Mouse (Mus musculus) embryonic fibroblast, embryonic 13.5 days (primary cell): Measurements from ENCODE around the gene Bcl2a1d. TPM values are rescaled to one million over a fixed set of nuclear protein-coding genes. Genes with fewer than 3 reads are reported as not detected.
"Not testable (repeated sequence)": the region's sequence is repeated elsewhere in the genome, so short reads cannot be mapped to it uniquely, and the experiment has no call there.

Experiments
- H3K27ac ChIP-seq: 2 replicates; pipeline ENCODE4 v1.5.1; 2012; ENCODE audit warnings: low read length, control low read depth, inconsistent platforms; ENCODE audit not compliant: insufficient read depth
- H3K4me1 ChIP-seq: 2 replicates; pipeline ENCODE4 v1.6.1; 2011; ENCODE audit warnings: low read length; ENCODE audit not compliant: control insufficient read depth, insufficient read depth
- H3K4me3 ChIP-seq: 2 replicates; pipeline ENCODE4 v1.5.1; 2011; ENCODE audit warnings: mild to moderate bottlenecking, control low read depth, low read length; ENCODE audit not compliant: insufficient read depth
- POLR2A ChIP-seq: IDR thresholded peaks from 2 replicates; pipeline ENCODE4 v1.6.1; 2011; ENCODE audit warnings: low read depth, mild to moderate bottlenecking, control low read depth, low read length, moderate library complexity
- polyA plus RNA-seq: library from polyadenylated mRNA; stranded (reverse); fragments of >200 nt; gene quantifications from 2 replicates; pipeline ENCODE4 v1.2.4, GENCODE M21; 2011; ENCODE audit warnings: low read depth; ENCODE audit not compliant: missing spikeins, insufficient read length

The Bcl2a1d gene
- not detected in 2 replicates for polyA plus RNA-seq

DNA sequence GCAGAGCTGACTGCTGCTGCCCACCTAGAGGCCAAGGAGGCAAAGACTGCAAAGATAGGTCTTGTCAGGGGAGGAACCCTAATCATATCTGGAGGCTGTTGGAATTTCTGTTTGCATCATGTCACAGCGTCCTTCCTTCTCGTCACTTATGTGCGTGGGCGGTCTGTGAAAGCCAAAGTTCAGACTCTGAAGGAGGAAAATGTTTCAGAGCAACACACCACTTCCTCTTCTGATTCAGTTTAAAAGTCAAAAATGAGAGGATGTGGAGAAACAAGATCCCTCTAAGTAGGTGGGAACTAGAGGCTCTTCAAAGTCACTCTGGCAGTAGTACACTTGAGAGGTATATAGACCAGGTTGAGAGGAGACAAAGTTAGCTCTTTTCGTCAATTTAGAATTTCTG lies at the start of gene Bcl2a1d:
Gene Bcl2a1d (minus strand): TSS at position 187 of the 400 bp plus-strand sequence.
- H3K4me1 ChIP-seq, H3K4me3 ChIP-seq, H3K27ac ChIP-seq: not testable (repeated sequence)

DNA sequence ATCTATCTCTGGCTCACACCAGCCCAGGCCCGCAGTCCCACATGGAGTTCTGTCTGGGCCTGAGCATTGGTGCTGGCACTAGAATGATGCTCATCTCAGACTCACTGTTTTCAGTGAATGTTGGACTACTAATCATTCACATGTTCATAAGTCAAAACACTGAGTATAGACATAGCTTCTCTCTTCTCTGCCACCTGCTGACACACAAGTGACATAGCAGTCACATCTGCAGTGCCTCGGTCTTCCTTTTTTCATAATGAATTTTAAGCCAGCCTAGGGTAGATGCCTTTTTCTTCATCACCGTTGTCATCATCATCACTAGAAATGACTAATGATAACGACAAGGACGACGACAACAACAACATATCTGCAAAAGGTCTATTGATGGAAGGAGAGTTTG lies 38.5 kb upstream of the Bcl2a1d start:
- H3K27ac ChIP-seq, H3K4me3 ChIP-seq, H3K4me1 ChIP-seq: not testable (repeated sequence)

DNA sequence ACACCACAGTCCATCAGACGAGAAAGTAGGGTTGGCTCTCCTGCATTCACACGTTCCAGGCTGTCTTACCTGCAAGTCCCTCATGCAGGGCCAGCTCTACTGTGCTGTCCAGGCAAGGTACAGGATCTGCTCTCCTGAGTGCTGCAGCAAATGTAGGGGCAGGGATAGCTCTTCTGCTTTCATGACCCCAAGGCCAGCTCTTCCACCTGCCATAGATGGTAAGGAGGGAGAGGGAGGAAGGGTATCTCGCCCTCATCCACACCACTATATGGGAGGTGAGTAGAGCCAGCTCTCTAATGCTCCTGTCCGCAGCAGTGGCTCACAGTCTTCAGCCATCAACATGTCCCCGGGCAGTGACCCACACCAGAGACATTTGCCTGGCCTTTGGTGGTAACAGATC lies 37.8 kb upstream of the Bcl2a1d start:
- not testable (repeated sequence) for H3K4me1 ChIP-seq, H3K4me3 ChIP-seq, H3K27ac ChIP-seq

DNA sequence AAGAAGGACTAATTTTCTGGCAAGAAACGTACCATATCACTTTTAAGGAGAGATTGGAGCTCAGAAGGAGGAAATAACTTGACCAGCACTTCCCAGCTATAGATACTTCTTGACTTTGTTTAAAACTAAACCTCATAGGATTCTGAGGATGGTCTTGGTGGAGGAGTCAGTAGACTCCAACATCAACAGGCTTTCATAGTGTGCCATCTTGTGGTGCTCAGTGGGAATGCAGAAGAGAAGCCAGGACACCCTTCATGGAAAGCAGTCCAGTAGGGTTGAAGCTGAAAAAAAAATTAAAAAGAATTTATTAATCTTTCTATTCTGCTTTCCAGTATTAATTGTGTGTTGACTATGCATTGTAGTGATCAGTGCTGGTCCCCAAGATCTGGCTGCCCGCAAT lies 15.0 kb upstream of the Bcl2a1d start:
- not testable (repeated sequence) for H3K27ac ChIP-seq, H3K4me3 ChIP-seq, H3K4me1 ChIP-seq

DNA sequence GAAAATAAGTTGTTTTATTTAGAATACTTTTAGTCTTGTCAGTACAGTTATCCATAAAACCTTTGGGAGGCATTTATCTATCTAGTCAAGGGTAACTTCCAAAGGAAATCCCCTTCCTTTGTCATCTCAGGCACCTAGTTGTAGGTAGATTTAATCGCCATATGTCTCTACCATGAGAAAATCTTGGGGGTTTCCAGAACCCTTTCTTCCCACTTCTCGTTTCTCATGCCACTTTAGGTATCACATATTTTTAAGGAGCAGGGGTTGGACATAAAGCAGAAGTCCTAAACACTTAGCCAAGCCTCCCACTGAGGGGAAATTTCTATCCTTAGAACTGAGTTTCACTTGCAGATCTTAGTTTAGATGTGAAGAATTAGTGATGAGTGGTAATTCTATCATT lies 14.3 kb upstream of the Bcl2a1d start:
- not testable (repeated sequence) for H3K27ac ChIP-seq, H3K4me1 ChIP-seq, H3K4me3 ChIP-seq

DNA sequence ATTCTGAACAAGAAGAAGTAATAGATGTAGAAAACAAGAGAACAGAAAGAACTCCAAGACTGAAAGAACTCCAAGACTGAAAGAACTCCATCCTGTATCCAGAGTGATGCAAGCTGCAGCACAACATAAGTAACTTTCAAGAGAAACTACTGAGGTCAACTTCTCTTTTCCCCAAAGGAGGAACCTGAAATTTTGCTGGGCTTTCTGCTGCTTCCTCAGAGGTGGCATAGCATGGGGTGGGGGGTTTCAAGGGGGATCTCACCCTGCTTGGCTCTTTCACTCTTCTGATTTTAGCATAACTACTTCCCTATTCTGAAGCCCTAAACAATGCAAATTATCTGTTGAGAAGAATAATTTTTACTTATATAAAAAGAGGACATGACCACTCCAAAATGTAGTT lies 3.6 kb upstream of the Bcl2a1d start:
- not testable (repeated sequence) for H3K4me1 ChIP-seq, H3K4me3 ChIP-seq, H3K27ac ChIP-seq

DNA sequence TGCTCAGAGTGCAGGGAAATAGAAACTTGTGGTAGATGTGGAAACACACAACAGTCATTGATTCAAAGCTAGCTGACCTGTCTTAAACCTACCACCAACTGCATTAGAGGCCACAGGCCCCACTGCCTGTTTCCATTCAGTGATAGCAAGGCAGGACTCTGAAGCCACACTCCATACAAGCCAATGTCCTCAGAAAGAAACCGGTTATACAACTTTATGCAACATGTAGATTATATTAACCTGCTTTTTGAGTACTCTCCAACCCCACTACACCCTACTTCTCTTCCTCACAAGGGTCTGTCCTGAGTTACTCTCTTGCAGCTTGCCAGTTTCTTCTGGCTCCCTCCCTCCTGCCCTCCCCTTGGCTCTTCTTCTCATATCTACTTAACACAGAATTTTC lies 1.5 kb upstream of the Bcl2a1d start:
- not testable (repeated sequence) for H3K4me3 ChIP-seq, H3K27ac ChIP-seq, H3K4me1 ChIP-seq

DNA sequence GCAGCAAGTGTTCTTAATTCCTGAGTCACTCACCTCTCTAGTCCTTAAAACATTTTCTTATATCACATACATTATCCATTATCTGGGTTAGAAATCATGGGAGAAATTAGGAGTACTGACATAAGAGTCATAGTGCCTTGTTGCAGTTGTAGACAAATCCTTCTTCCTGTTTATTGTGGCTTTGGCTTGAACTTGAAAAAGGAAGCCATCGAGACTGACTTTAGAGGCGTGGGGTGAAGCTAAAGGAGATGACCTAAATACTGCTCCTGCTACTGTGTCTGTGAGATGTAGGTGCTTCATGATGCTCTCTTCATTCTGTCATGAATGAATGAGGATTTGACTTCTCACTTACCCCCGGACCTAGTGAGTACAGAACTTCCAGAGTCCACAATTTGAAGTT lies 620 bp upstream of the Bcl2a1d start:
- H3K27ac ChIP-seq, H3K4me3 ChIP-seq, H3K4me1 ChIP-seq: not testable (repeated sequence)

DNA sequence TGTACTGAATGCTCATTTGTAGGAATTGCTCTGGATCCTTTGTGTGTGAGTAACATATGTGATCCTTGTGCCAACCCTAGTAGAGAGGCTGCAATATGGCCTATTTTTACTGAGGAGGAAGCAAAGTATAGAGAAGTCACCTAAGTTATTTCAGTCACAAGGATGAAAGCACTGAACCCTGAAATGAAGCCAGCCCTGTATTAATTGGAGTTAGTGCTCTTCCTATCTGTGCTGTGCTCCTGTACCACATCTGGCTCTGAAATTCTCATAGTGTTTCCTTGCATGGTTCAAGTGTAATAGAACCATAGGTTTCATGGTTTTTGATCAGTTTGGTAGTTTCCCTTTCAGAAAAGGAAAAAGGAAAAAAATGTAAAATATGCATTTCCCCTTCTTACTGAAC lies 3.4 kb downstream of the Bcl2a1d start:
- not testable (repeated sequence) for H3K4me1 ChIP-seq, H3K27ac ChIP-seq, H3K4me3 ChIP-seq

DNA sequence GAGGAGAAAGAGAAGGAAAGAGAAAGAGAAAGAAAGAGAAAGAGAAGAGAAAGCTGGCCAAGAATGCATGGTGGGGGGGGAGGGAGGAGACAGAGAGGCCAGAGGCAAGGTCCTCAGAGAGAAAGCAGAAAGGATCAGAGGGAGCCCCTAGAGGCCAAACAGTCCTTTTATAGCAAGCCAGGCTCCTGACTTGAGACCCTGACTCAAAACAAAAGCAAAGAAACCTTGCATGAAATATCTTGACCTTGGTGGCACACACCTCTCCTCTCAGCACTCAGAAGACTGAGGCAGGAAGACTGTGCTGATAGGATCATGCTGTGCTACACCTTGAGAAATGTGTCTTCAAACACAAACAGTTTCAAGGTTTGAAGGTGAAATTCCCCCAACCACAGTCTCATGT lies 10.1 kb downstream of the Bcl2a1d start:
- H3K4me1 ChIP-seq, H3K4me3 ChIP-seq, H3K27ac ChIP-seq: not testable (repeated sequence)

DNA sequence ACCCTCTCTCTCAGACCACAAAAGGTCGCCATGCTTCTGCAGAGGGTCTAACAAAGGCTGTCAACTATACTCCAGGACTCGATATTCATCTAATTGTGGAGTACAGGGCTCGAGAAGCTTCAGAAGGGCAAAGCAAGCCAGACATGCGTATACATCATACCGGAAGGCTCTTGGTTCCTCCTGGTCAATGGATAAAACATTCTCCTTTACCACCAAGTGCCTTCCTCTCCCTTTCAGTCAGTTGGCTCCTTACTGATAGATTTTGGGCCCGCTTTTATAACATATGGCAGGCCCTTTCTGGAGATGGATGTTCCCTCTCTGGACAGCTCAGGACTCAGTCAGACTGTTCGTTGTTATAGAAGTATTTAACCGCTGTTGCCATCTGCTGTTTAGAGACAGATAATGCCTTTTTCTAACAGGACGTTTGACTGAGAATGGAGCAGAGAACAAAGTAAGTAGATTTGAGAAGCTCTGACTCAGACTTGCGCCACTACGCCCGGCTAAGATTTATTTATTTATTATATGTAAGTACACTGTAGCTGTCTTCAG lies 11.7 kb downstream of the Bcl2a1d start, which contains the start of gene Mthfsl:
Gene Mthfsl (minus strand): TSS at position 308 of the 549 bp plus-strand sequence.
- not testable (repeated sequence) for H3K4me1 ChIP-seq
- H3K27ac ChIP-seq, result peak within 1 kb of the TSS; percentile 85
- H3K4me3 ChIP-seq, result peak within 1 kb of the TSS; percentile 39

DNA sequence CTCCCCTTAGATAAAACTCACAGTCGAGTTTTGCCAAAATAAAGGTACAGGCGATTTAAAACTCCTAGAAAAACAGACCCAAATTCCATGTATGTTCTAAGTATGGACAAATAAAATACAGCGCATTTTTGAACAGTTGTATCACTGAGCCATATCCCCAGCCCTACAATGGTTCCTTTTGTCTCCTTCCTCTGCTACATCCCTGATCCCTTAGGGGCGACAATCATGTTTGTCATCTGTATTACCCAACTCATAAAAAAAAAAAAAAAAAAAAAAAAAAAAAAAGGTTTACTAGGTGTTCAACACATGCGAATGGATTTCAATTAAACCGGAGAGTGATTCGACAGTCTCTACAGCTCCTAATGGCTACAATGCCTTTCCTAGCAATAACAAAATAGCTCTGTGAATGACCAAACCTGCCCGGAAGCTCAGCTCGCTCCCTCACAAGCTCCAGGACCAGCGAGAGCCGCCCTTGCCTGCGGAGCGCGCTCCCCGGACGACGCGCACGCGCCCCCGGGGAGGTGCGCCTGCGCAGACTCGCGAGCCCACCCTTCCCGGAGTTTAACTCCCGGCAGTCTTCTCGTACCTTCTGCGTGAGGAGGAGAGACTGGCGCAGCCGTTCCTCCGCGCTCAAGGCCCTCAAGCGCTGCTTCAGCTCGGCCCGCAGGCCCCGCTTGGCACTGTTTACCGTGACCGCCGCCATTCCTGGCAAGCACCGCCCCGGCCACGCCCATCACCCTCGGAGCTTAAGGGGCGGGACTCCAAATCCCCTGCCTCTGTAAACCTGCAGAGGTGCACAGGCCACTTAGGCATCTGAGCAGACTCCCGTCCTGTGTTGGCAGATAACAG lies 12.4 kb downstream of the Bcl2a1d start:
- H3K27ac ChIP-seq, result peak overlapping the region; percentile 85
- TF ChIP-seq POLR2A, result 0 out of 2 replicates have a peak, but pooled peaks have one; percentile 34
- peak overlapping the region; percentile 35 for H3K4me3 ChIP-seq
- H3K4me1 ChIP-seq, result not testable (repeated sequence)

DNA sequence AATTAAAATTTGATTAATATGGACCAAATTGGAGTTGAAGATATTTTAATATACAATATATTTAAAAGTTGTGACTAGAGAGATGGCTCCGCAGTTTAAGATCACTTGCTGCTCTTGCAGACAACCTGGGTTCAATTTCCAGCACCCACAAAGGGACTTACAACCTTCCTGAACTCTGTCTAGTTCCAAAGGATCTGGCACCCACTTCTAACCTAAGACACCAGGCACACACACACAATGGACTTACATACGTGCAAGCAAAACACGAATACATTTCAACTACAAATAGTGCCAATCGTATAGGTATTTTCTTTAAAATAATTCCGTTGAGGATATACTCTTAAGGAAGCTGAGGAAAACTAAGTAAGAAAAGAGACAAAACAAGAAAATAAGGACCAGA lies 13.1 kb downstream of the Bcl2a1d start:
- H3K4me3 ChIP-seq, H3K27ac ChIP-seq, H3K4me1 ChIP-seq: not testable (repeated sequence)

DNA sequence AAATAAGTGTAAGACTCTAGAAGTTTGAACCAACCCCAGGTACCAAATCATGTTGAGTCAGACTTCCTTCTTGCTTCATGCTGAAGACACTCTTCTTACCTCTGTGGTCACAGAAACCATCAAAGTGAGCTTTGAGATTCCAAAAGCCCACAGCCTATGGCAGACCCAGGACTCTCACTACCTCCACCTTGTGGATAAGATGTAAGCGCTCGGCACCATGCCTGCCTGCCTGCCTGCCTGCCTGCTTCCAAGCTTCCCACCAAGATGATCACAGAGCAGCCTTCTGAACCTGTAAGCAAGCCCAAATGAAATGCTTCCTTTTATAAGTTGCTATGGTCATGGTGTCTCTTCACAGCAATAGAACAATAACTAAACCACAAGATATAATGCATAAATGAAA lies 13.6 kb downstream of the Bcl2a1d start:
- not testable (repeated sequence) for H3K4me1 ChIP-seq, H3K27ac ChIP-seq, H3K4me3 ChIP-seq

DNA sequence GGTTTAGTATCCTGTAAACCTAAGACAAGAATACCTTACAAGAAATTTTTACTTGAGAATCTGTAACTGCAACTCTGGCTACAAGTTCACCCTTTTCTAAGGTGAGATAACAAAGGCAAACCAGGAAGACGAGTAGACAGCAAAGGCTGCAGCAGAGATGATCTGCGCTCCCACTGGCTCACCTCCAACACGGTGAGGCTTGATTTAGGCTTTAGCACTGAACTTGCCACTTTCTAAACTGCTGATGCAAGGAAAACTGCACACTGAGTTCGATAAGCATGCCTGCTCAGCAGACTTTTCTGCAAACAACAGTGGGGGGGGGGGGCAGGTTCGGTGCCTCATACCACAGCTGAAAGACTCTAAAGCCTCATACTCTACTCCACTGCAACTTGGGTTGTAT lies 17.2 kb downstream of the Bcl2a1d start:
- not testable (repeated sequence) for H3K4me1 ChIP-seq, H3K27ac ChIP-seq, H3K4me3 ChIP-seq

DNA sequence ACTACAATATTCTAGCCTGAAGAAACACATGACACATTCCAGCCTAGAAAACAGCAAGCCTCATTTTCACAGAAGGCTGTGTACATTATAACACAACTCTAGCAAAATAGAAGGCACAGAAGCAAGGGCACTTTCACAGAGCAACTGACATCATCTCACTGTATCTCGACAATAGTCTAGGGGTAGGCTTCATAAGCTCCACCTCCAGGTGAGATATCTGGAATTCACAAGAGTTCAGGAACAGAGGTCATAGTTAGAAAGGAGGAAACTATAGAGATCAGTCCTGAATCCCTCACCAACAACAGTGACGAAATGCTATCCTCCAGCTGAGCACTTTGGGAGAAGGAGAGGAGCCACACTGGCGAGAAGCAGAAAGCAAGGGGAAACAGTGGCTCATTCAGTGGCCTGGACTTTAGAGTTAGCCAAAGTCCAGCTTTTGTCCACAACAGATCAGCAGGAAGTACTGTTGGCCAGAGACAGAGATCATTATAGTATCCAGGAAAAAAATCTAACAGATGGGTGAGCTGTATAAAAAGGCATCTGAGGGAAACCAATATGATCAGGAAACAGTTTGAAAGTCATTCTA lies 19.5 kb downstream of the Bcl2a1d start:
- not testable (repeated sequence) for H3K4me3 ChIP-seq, H3K27ac ChIP-seq, H3K4me1 ChIP-seq
